Mouse (Mus musculus): ENCODE results near the gene Gm45337. TPM values are rescaled to one million over a fixed set of nuclear protein-coding genes. Genes with fewer than 3 reads are reported as not detected.

The Gm45337 gene
- total RNA-seq (2023), result not detected

DNA sequence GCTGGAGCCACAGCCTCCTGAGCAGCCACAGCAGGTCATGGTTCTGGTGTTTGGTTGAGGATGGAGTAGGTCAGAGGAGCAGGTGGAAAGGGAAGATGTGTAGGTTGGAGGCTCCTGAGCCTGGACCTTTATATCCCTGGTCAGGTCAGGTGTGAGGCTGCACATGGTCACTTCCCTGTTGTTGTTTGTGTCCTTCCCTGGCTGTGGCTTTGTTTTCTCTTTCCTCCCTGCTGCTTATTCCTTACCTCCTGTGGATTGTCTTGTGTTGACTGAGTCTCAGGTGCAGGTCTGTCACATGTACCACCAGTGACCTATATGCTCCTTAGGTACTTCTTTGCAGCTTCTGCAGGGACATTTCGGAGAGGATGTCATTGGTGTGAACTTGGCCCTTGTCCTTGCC, at the start of gene Gm45337:
Gene Gm45337 (minus strand): TSS at position 101 of the 400 bp plus-strand sequence.

DNA sequence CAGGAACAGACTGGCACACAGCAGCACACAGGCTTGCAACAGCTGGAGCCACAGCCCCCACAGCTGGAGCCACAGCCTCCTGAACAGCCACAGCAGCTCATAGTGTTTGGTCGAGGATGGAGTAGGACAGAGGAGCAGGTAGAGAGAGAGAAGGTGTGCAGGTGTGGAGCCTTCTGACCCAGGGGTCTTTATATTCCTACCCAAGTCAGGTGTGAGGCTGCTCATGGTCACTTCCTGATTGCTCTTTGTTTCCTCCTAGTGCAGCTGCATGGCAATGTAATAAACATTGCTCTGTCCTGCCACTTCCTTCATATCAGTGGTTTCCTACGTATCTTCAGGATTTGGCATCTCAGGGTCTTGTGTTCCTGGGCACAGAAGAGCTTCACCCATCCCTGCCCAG, 45.9 kb upstream of the Gm45337 start, which contains the start of gene Gm10153:
Gene Gm10153 (minus strand): TSS at position 101 of the 400 bp plus-strand sequence.

DNA sequence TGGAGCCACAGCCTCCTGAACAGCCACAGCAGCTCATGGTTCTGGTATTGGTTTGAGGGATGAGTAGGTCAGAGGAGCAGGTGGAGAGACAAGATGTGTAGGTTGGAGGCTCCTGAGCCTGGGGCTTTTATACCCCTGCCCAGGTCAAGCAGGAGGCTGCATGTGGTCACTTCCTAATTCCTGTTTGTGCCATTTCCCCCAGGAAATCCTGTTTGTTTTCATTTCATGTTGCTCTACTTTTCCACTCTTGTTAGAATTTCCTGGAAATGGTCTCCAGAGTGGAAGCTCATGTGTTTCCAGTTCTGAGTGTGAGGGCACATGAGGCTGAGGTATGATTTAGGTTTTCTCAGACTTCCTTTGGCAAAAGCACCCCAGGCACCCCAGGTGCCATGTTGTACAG, 31.5 kb upstream of the Gm45337 start, which contains the start of gene Krtap5-2:
Gene Krtap5-2 (minus strand): TSS at position 101 of the 400 bp plus-strand sequence.

DNA sequence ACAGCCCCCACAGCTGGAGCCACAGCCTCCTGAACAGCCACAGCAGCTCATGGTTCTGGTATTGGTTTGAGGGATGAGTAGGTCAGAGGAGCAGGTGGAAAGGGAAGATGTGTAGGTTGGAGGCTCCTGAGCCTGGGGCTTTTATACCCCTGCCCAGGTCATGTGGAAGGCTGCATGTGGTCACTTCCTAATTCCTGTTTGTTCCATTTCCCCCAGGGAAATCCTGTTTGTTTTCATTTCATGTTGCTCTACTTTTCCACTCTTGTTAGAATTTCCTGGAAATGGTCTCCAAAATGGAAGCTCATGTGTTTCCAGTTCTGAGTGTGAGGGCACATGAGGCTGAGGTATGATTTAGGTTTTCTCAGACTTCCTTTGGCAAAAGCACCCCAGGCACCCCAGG, 21.2 kb upstream of the Gm45337 start, which contains the start of gene Gm4553:
Gene Gm4553 (minus strand): TSS at position 101 of the 400 bp plus-strand sequence.

DNA sequence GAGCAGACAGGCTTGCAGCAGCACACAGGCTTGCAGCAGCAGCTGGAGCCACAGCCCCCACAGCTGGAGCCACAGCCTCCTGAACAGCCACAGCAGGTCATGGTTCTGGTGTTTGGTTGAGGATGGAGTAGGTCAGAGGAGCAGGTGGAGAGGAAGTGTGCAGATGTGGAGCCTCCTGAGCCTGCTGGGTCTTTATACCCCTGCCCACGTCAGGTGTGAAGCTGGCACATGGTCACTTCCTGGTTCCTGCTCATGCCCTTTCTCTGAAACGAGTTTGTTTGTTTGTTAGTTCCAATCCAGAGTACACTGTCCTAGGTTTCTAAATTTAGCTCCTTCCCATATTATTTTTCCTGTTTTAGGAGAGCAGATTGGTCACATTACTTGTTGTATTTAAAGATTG, 12.6 kb upstream of the Gm45337 start, which contains the start of gene Gm29735:
Gene Gm29735 (minus strand): TSS at position 101 of the 400 bp plus-strand sequence.

DNA sequence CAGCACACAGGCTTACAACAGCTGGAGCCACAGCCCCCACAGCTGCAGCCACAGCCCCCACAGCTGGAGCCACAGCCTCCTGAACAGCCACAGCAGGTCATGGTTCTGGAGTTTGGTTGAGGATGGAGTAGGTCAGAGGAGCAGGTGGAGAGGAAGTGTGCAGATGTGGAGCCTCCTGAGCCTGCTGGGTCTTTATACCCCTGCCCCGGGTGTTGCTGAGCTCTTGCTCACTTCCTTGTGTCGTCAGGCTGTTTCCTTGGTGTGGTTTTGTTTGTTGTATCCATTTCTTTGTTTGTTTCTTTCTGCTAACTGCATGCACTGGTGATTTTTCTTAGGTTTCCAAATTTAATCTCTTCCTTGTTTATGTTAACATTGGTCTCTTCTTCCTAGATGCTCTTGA, 8.5 kb downstream of the Gm45337 start, which contains the start of gene Gm39115:
Gene Gm39115 (minus strand): TSS at position 101 of the 400 bp plus-strand sequence.

DNA sequence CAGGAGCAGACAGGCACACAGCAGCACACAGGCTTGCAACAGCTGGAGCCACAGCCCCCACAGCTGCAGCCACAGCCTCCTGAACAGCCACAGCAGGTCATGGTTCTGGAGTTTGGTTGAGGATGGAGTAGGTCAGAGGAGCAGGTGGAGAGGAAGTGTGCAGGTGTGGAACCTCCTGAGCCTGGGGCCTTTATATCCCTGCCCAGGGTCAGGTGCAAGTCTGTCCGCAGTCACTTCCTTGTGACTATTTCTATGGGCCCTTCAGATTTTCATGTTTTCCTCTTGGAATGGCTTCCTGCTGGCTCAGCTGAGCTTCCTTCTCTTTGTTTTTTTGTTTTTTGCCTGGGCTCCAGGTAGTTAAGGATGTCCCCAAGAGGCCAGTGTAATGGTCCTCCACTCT, 23.8 kb downstream of the Gm45337 start, which contains the start of gene Gm45618:
Gene Gm45618 (minus strand): TSS at position 101 of the 400 bp plus-strand sequence.

DNA sequence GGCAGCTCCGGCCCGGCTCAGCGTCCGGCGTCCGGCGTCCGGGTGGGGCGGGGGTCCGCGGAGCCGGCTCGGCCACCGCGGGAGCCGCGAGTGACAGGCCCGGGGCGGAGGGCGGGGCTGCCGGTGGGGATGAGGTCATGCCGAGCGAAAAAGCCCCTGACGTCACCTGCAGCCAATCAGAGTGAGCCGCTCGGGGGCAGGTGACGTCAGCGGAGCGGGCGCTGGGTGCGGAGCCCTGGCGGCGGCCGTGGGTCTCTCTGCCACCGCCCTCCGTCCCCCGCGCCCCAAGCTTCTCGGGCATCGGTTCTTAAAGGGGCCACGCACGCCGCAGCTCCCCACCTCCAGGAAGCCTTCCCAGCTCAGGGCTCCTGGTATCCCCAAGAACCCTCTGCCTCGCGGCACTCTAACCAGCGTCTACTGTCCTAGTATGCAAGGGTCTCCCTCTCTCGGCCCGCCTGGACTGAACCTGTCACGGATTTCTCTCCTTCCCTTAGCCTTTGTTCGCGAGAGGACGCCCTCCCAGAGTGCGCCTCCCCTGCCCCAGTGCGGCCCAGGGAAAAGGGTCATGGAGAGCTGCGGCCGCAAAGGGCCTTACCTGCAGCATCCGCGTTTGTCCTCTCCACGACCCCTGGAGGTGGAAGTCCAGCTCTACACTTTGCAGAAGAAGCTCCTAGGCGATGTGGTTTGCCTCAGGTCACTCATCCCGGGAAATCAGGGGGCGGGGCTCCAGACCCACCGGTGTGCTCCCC, 49.0 kb downstream of the Gm45337 start, which contains the start of gene Dusp8:
Gene Dusp8 (minus strand): TSS at position 661 of the 749 bp plus-strand sequence.

Other genes with a start within 250 kb of the Gm45337 start
- gene Tollip, start 226.1 kb downstream of the Gm45337 start, total RNA-seq (2023), result 10 to 100 TPM; 53.8 to 56.1 TPM
- not detected for gene Brsk2, start 194.9 kb downstream of the Gm45337 start, total RNA-seq (2023)
- gene Mob2, start 83.5 kb downstream of the Gm45337 start, total RNA-seq (2023), result 10 to 100 TPM; 30.0 to 32.4 TPM
- gene Dusp8, start 48.8 kb downstream of the Gm45337 start, total RNA-seq (2023), result 1 to 10 TPM in 1 of 2 experiments, under 1 TPM in 1; 0.82 to 1.6 TPM
- gene Gm45618, start 23.9 kb downstream of the Gm45337 start, total RNA-seq (2023), result not detected
- not detected for gene Gm39115, start 8.6 kb downstream of the Gm45337 start, total RNA-seq (2023)
- not detected for gene Gm29735, start 12.5 kb upstream of the Gm45337 start, total RNA-seq (2023)
- gene Gm4553, start 21.1 kb upstream of the Gm45337 start, total RNA-seq (2023), result not detected
- not detected for gene Krtap5-2, start 31.4 kb upstream of the Gm45337 start, total RNA-seq (2023)
- gene Gm10153, start 45.8 kb upstream of the Gm45337 start, total RNA-seq (2023), result not detected
- not detected for gene Krtap5-3, start 56.8 kb upstream of the Gm45337 start, total RNA-seq (2023)
- not detected for gene Gm7579, start 67.3 kb upstream of the Gm45337 start, total RNA-seq (2023)
- not detected for gene Krtap5-5, start 85.4 kb upstream of the Gm45337 start, total RNA-seq (2023)
- not detected for gene Gm40460, start 96.5 kb upstream of the Gm45337 start, total RNA-seq (2023)
- gene Gm2431, start 113.7 kb upstream of the Gm45337 start, total RNA-seq (2023), result not detected
- gene Gm4559, start 129.8 kb upstream of the Gm45337 start, total RNA-seq (2023), result not detected
- gene Krtap5-1, start 152.5 kb upstream of the Gm45337 start, total RNA-seq (2023), result not detected
- gene Krtap5-4, start 158.9 kb upstream of the Gm45337 start, total RNA-seq (2023), result not detected
- gene Ifitm10, start 229.1 kb upstream of the Gm45337 start, total RNA-seq (2023), result 10 to 100 TPM; 19.6 to 21.5 TPM
- 1 to 10 TPM; 3.8 to 3.9 TPM for gene Gm49369, start 238.1 kb upstream of the Gm45337 start, total RNA-seq (2023)
- 100 to 1,000 TPM; 780 to 782 TPM for gene Ctsd, start 243.4 kb upstream of the Gm45337 start, total RNA-seq (2023)

Measured in neutrophil, adult 83 days (primary cell).